Mouse (Mus musculus): ENCODE measurements around the gene Tulp2.

- no peak for TF ChIP-seq CTCF (IDR thresholded peaks at IDR 0.05; ENCODE audit: insufficient read depth, low read length)
- TF ChIP-seq POLR2A (IDR thresholded peaks at IDR 0.05; ENCODE audit: borderline replicate concordance, extremely low read depth, low read depth, low read length), result no peak
Measured at GRCm38 (mm10) chr7:45509181-45509882, 27.7 kb downstream of the Tulp2 start.
